Mouse (Mus musculus) right cerebral cortex, postnatal 25 days (tissue): ENCODE data around the gene Foxc2.

Experiments
- DNase-seq: peaks from one replicate; pipeline ENCODE4 v3.0.0; 2022

The Foxc2 gene

DNA sequence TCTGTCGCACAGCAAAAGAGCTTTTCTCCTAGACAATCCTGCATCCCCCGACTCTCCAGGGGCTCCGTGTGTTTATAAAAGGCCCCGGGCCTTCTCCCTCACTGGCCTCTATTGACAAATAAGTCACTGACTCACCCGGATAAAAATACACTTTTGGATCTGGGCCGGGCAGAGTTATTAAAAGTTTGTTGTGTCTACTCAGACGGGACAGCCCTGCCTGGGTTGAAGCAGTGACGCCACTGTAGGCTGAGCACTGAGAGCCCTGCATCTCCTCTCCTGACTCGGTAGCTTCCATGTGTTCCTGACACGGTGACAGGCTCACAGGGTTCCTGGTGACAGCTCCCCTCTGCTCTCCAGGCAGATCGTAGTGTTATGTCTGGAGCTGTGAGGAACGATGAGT lies 36.4 kb downstream of the Foxc2 start:
- no peak for DNase-seq

DNA sequence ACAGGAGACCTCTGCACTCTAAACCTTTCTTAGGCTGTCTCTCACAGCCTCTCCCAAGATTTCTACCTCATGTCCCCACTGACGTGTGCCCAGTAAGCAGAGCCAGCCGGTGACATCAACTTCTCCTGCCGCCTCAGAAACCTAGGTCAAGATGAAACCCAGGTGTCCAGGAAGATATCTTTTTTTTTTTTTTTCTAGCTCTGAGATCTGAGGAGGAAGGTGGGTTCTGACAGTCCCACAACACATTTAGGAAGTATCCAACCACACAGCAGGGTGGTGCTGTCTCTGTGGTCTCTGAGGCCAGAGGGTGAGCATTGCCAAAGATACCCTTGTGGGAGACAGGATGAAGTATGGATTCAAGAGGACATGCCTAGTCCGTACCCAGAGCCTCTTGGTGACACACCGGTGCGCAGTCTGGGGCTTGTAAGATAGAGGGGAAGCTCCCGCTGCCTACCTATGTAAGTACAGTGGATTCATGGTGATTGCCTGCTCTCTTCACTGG lies 41.1 kb downstream of the Foxc2 start:
- DNase-seq = no peak

DNA sequence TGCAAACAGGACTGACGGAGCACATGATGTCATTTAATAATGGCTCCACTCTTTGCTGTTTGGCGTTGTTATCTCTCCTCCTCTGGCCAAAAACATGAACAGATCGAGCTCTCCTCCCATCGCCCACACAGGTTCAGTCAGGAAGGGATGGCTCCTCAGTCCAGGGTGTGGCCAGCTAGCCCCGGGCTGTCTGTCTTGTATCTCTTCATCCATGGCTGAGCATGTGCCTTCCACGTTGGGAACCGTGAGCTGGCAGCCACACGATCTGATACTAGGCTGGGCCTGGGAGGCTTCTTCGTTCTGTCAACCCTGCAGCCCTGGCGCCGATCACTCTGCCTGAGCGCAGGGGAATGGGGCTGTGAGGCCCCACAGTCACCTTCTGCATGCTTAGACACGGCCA lies 42.8 kb downstream of the Foxc2 start:
- no peak for DNase-seq

DNA sequence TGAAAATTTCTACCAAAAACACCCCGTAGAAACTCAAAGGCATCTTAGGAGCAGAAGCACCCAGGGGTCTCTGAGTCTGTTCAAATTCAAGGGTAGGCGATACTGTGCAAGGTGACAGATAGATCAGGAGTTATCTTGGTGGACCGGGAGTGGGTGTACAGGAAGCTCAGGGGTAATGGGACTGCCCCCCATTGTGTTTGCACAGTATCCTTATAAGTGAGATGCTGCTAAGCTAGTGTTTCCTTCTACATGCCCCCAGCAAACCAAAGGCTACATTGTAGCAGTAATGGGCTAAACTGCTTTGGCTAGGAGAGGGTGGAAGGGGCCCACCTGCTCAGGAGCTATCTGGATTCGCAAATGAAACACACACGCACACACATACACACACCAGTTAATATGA lies 45.5 kb downstream of the Foxc2 start:
- DNase-seq = no peak

DNA sequence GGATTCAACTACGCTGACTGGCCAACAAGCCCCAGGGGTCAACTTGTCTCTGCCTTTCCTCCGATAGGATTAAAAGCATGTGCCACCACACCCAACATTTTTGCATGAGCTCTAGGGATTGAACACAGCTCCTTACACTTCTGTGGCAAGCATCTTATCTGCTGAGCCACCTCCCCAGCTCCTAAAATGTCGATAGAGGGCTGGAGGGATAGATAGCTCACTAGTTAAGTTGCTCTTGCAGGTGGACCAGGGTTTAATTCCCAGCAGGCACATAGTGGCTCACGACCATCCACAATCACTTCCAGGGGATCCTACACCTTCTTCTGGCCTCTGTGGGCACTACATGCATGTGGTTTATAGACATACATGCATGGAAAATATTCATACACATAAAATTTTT lies 46.4 kb downstream of the Foxc2 start:
- DNase-seq = no peak

GRCm38 (mm10) chr8:121162906-121163695 lies 47.1 kb downstream of the Foxc2 start:
- DNase-seq = no peak

DNA sequence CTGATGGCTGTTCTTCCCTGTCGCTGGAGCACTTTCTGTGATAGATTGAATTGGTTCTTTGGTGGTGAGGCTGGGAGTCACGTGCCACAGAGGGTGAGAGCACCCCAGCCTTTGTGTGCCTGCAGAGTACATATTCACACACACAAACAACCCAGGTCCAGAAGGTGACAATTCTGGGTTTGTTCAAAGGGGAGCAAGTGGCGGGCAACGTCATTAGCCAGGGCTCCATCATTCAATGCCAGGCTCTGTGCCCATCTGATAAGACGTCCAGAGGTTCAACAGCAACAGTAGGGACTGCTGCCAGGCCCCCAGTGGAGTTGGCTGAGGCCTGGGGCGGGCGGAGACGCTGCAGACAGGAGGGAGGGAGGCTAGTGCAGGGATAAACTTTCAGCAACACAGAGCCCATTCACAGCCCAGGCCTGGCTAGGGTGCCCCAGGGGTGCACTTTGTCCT lies 48.1 kb downstream of the Foxc2 start:
- DNase-seq = no peak

- DNase-seq = no peak
Measured at GRCm38 (mm10) chr8:121168033-121168432, 52.1 kb downstream of the Foxc2 start.
